In the genomic region with DNA sequence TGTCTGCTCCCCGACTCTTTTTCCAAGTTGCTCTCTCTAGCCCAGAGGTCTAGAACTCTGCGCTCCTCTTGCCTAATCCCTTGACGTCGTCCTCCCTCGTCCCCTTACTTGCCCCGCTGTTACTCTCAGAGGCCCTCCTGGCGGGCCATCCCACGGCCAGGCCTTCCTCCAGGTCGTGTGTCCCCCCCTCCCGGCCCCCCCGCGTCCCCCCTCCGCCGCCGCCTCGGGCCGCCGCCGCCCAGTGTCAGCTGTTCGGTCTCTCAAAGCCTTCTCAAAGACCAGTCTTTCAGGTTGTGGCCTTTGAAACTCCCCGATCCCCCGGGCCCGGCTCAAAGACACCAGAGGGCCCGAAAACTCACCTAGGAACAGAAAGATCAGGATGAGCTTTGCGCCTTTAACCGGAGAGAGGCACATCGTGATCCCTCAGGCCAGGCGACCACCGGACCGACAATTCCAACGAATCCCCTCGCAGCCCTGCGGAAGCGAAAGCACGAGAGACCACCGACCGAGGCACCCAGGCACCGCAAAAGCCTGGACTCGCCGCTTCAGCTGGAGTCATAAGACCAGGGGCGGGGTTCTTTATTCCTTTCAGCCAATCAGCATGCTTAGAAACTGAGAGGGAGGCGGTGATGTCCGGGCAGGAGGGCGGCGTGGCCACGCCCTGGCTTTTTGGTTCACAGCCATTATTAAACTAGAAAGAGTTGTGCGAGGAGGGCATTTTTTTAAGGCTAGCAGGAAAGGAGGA, we compare ENCODE assay signal across 8 mouse cellular contexts. TPM values are rescaled to one million over a fixed set of nuclear protein-coding genes. Genes with fewer than 3 reads are reported as not detected.
DNase-seq lines count a peak whose midpoint lies in the region; ATAC-seq and TF ChIP-seq lines count a peak whose summit lies in the region.

A gene (minus strand): TSS at position 565 of the 745 bp plus-strand sequence.

- peak within 1 kb of the TSS; percentile 75 for H3K4me3 ChIP-seq in G1E (ENCODE audit: low read depth, low read length)
- peak within 1 kb of the TSS; percentile 62 for H3K4me3 ChIP-seq in forebrain, embryonic 16.5 days (replicated peaks; ENCODE audit: low read length)
- H3K4me3 ChIP-seq in layer of hippocampus, adult 2 months, result peak within 1 kb of the TSS; percentile 71
- H3K4me3 ChIP-seq in lung, embryonic 14.5 days (ENCODE audit: low read depth, low read length), result peak within 1 kb of the TSS; percentile 54
- H3K4me3 ChIP-seq in olfactory bulb, adult 2 months (ENCODE audit: insufficient read depth, low read depth, low read length), result peak within 1 kb of the TSS; percentile 51
- peak within 1 kb of the TSS; percentile 96 for H3K4me3 ChIP-seq in thymus, adult 2 months (ENCODE audit: control insufficient read depth, insufficient read depth, low read length)

- intact Hi-C loops in heart, postnatal 36 days (cut with DNase I), result loop anchor here (1.0 to 2.0 kb wide), 2 partner anchors 17 kb away; no protein-coding TSS in a partner anchor

- H3K27me3 ChIP-seq in G1E (ENCODE audit: insufficient read depth, low read length), result no peaks in the 10 kb centered on the region
- H3K27me3 ChIP-seq in forebrain, embryonic 16.5 days (replicated peaks; ENCODE audit: control insufficient read depth, insufficient read depth, low read length), result no peaks in the 10 kb centered on the region
- no peaks in the 10 kb centered on the region for H3K27me3 ChIP-seq in lung, embryonic 14.5 days (ENCODE audit: insufficient read depth, low read length)
- no peaks in the 10 kb centered on the region for H3K27me3 ChIP-seq in thymus, adult 2 months (ENCODE audit: control insufficient read depth, insufficient read depth, low read length)

- TF ChIP-seq POLR2A in olfactory bulb, adult 2 months (IDR thresholded peaks at IDR 0.05; ENCODE audit: insufficient read depth, low read depth, low read length), result peak; percentile 46; the same call in 1 of the 2 replicates
- 0 out of 2 replicates have a peak, but pooled peaks have one; percentile 45 for TF ChIP-seq POLR2A in thymus, adult 2 months (IDR thresholded peaks at IDR 0.05; ENCODE audit: control insufficient read depth, extremely low read depth, insufficient read depth, low read length, poor library complexity)

- 14% methylated on average over 38 of the region's 47 CpGs for WGBS in forebrain, embryonic 16.5 days
- WGBS in lung, embryonic 14.5 days, result 9% methylated on average over 47 of the region's 47 CpGs
- 11% methylated on average over 46 of the region's 47 CpGs for WGBS in olfactory bulb, adult 2 months
- whole genome bisulfite sequencing in thymus, adult 2 months, result under 1% methylated on average over 40 of the region's 47 CpGs

- peak; percentile 99 for ATAC-seq in G1E (ENCODE audit: extremely low read depth, insufficient number of reproducible peaks, low FRiP score, poor library complexity, severe bottlenecking)
- ATAC-seq in forebrain, embryonic 16.5 days, result peak; percentile 99
- peak; percentile 98 for ATAC-seq in lung, embryonic 14.5 days (ENCODE audit: insufficient read depth)

- H3K9me3 ChIP-seq in G1E (replicated peaks), result no peaks in the 10 kb centered on the region
- H3K9me3 ChIP-seq in forebrain, embryonic 16.5 days (ENCODE audit: control insufficient read depth, low read length), result no peaks in the 10 kb centered on the region
- no peaks in the 10 kb centered on the region for H3K9me3 ChIP-seq in lung, embryonic 14.5 days (ENCODE audit: low read depth, low read length)

- H3K36me3 ChIP-seq in G1E (replicated peaks), result peaks cover 25% of the 10 kb centered on the region
- no peaks in the 10 kb centered on the region for H3K36me3 ChIP-seq in forebrain, embryonic 16.5 days (ENCODE audit: control insufficient read depth, insufficient read depth)
- 0 out of 2 replicates have a peak, but pooled peaks cover 8% of the 10 kb centered on the region for H3K36me3 ChIP-seq in lung, embryonic 14.5 days (ENCODE audit: insufficient read depth)
- H3K36me3 ChIP-seq in thymus, adult 2 months (ENCODE audit: control insufficient read depth, insufficient read depth, low read length), result peaks cover 2% of the 10 kb centered on the region; the same call in 1 of the 2 replicates

- no peak within 1 kb of the TSS for H3K27ac ChIP-seq in forebrain, embryonic 16.5 days (ENCODE audit: low read length)
- peak within 1 kb of the TSS; percentile 86 for H3K27ac ChIP-seq in layer of hippocampus, adult 2 months
- H3K27ac ChIP-seq in lung, embryonic 14.5 days (ENCODE audit: low read depth), result peak within 1 kb of the TSS; percentile 82
- H3K27ac ChIP-seq in olfactory bulb, adult 2 months (ENCODE audit: insufficient read depth, low read depth, low read length), result no peak within 1 kb of the TSS
- H3K27ac ChIP-seq in thymus, adult 2 months (ENCODE audit: control insufficient read depth, insufficient read depth, low read length), result no peak within 1 kb of the TSS; the same call in 1 of the 2 replicates

- TF ChIP-seq CTCF in G1E (IDR thresholded peaks at IDR 0.05; ENCODE audit: low read depth, low read length), result no peak
- no peak for TF ChIP-seq CTCF in layer of hippocampus, adult 2 months (conservative IDR thresholded peaks at IDR 0.05)
- TF ChIP-seq CTCF in lung, embryonic 14.5 days (IDR thresholded peaks at IDR 0.05; ENCODE audit: low read depth), result no peak
- no peak for TF ChIP-seq CTCF in olfactory bulb, adult 2 months (IDR thresholded peaks at IDR 0.05; ENCODE audit: insufficient read depth, low read depth, low read length)
- TF ChIP-seq CTCF in thymus, adult 2 months (IDR thresholded peaks at IDR 0.05; ENCODE audit: borderline replicate concordance, control insufficient read depth, extremely low read depth, insufficient read depth, low read length, poor library complexity), result no peak

- H3K9ac ChIP-seq in forebrain, embryonic 16.5 days (replicated peaks; ENCODE audit: low read depth, low read length), result peak within 1 kb of the TSS; percentile 63
- peak within 1 kb of the TSS; percentile 69 for H3K9ac ChIP-seq in lung, embryonic 14.5 days

- H3K4me2 ChIP-seq in forebrain, embryonic 16.5 days (ENCODE audit: low read length), result peak within 1 kb of the TSS; percentile 52
- peak within 1 kb of the TSS; percentile 61 for H3K4me2 ChIP-seq in lung, embryonic 14.5 days

- DNase-seq in G1E (ENCODE audit: low spot score), result peak; percentile 75
- peak; percentile 69 to 81 for DNase-seq in cerebellum, adult 18-20 months
- peak; percentile 71 to 72 for DNase-seq in heart, postnatal 36 days
- peak; percentile 64 to 82 for DNase-seq in layer of hippocampus, adult 2 months (ENCODE audit: low spot score in 2 of 2)
- peak; percentile 93 for DNase-seq in lung, embryonic 14.5 days
- DNase-seq in thymus, adult 2 months, result peak; percentile 72

- H3K4me1 ChIP-seq in G1E (ENCODE audit: insufficient read depth, low read depth, low read length), result peaks cover 8% of the 10 kb centered on the region
- H3K4me1 ChIP-seq in forebrain, embryonic 16.5 days (replicated peaks; ENCODE audit: control insufficient read depth, insufficient read depth, low read length), result 0 out of 2 replicates have a peak, but pooled peaks cover 2% of the 10 kb centered on the region
- H3K4me1 ChIP-seq in lung, embryonic 14.5 days (ENCODE audit: insufficient read depth), result no peaks in the 10 kb centered on the region; the same call in 1 of the 2 replicates
- H3K4me1 ChIP-seq in olfactory bulb, adult 2 months (ENCODE audit: control insufficient read depth, insufficient read depth, low read length), result no peaks in the 10 kb centered on the region
- H3K4me1 ChIP-seq in thymus, adult 2 months (replicated peaks; ENCODE audit: control insufficient read depth, insufficient read depth, low read length), result no peaks in the 10 kb centered on the region

RNA-seq across cellular contexts. Expression of the gene that starts here (rescaled TPM):
- total RNA-seq in G1E (2014; fragmentation: Nextera tagmentation) (355 and 405 TPM in 2 replicates), G1E (2017) (241 and 270 TPM in 2 replicates)
- polyA plus RNA-seq in G1E (2012), result 6.3 and 9.3 TPM in 2 replicates
- polyA plus RNA-seq in forebrain, embryonic 16.5 days (2015; fragmentation: Nextera tagmentation; extraction: Ambion mirVana), result 46.7 and 55.4 TPM in 2 replicates
- total RNA-seq in heart, postnatal 36 days (2021), result 100 to 1,000 TPM; 140 to 146 TPM
- total RNA-seq in layer of hippocampus, adult 2 months (2021), result 10 to 100 TPM; 67.0 to 69.1 TPM
- polyA plus RNA-seq in lung, embryonic 14.5 days (2014; fragmentation: Nextera tagmentation; extraction: Ambion mirVana), result 143 and 157 TPM in 2 replicates
- polyA plus RNA-seq in olfactory bulb, adult 2 months (2012; ENCODE audit: insufficient read depth, insufficient read length, low replicate concordance, missing spikeins), result not detected in 2 replicates
- polyA plus RNA-seq in thymus, adult 2 months (2012; rRNA removed), result 47.3 and 58.9 TPM in 2 replicates

Comparison
In these comparisons a context has a peak if more than half of its experiments do, and no peak if none do; other contexts are left out.
1. H3K27ac ChIP-seq: peak in layer of hippocampus, adult 2 months (single experiment) and lung, embryonic 14.5 days (single experiment); none in forebrain, embryonic 16.5 days (single experiment), olfactory bulb, adult 2 months (single experiment) and thymus, adult 2 months (single experiment).
2. Peak in every context shown above with its lines, with median percentiles within 50 percentile points of each other: ATAC-seq, DNase-seq and H3K4me3 ChIP-seq.